Mouse (Mus musculus) C2C12 (cell line): ENCODE results near the gene Arid3a.
A peak's percentile ranks its signal among the peaks of the same experiment; 100 is the strongest.
"Not testable (repeated sequence)": the region's sequence is repeated elsewhere in the genome, so short reads cannot be mapped to it uniquely, and the experiment has no call there.

Experiments used
- CTCF ChIP-seq: IDR thresholded peaks from one replicate; pipeline ENCODE4 v1.5.1; 2011; ENCODE audit not compliant: control insufficient read depth, insufficient read depth, insufficient read length
- MAX ChIP-seq: IDR thresholded peaks from one replicate; pipeline ENCODE4 v1.6.1; 2011; ENCODE audit warnings: mild to moderate bottlenecking, control low read depth
- USF1 ChIP-seq: IDR thresholded peaks from one replicate; pipeline ENCODE4 v1.6.1; 2011; ENCODE audit warnings: low read depth, mild to moderate bottlenecking, control low read depth, moderate library complexity

DNA sequence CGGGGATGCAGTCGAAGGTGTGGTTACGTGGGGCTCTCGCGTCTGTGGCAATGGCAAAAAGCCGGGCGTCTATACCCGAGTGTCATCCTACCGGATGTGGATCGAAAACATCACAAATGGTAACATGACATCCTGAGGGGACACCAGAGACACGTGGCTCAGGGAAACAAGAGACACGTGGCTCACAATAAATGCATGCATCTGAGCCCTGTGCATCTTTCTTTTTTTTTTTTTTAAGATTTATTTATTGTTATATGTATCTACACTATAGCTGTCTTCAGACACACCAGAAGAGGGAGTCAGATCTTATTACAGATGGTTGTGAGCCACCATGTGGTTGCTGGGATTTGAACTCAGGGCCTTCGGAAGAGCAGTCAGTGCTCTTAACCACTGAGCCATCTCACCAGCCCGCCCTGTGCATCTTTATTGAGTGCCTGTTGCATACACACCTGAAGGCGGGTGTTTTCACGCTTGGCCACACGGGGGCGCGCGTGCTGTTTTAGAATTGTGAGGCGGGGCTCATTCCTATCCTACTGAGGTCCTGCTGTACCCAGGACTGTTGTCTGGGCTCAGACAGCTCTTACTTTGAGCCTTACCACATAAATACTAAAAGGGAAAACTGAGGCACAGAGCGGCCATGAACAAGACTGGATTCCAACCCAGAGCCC lies 34.3 kb upstream of the Arid3a start:
- TF ChIP-seq CTCF: peak; percentile 80
- not testable (repeated sequence) for TF ChIP-seq MAX, USF1
